Mouse (Mus musculus): ENCODE results near the gene Ubp1.
A peak's percentile ranks its signal among the peaks of the same experiment; 100 is the strongest.
"Not testable (repeated sequence)": the region's sequence is repeated elsewhere in the genome, so short reads cannot be mapped to it uniquely, and the experiment has no call there.

Ubp1 gene

DNA sequence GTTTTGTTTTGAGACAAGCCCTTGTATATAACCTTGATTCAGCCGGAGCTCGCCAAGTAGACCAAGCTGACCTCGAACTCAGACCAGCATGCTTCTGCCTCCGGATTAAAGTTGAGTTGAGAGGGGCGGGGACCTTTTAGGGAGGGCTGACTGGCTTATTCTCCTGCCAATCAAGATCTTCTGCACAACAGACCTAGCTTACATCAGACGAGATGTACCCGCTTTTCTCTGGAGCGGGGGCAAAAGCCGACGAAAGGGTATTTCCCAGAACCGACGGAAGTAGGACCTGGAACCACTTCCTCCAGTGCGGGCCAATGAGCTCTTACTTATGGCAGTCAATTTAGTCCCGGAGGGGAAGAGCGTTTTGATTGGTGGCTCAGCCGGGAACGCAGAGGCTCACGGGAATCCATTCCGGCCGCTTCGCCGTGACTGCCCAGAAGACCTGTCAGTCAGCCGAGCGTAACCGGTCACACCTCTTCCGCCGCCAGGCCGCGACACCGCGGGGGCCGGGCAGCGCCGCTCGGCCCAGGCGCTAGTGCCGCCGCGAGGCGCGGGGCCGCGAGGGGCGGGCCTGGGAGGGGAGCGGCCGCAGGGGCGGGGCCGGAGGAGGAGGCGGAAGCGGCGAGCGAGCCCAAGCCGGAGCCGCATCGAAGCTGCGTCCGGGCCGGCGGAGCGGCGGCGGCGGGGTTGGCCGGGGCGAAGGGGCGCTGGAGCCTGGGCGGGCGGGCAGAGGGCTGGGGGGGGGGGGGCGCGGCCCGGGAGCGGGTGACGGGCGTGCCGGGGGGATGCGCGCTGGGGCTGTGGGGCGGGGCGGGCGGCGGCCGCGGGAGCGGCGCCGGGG lies at the start of gene Ubp1:
TSS of gene Ubp1 (plus strand) at position 401 of the 841 bp plus-strand sequence.
- peak; percentile 91 to 95 for DNase-seq

- DNase-seq, result no peak
These were observed 35.8 kb upstream of the Ubp1 start for GRCm38 (mm10) chr9:113894903-113895302.

GRCm38 (mm10) chr9:113903136-113903535 lies 27.6 kb upstream of the Ubp1 start:
- no peak for DNase-seq

GRCm38 (mm10) chr9:113904315-113904714 lies 26.4 kb upstream of the Ubp1 start:
- DNase-seq, result not testable (repeated sequence)

DNA sequence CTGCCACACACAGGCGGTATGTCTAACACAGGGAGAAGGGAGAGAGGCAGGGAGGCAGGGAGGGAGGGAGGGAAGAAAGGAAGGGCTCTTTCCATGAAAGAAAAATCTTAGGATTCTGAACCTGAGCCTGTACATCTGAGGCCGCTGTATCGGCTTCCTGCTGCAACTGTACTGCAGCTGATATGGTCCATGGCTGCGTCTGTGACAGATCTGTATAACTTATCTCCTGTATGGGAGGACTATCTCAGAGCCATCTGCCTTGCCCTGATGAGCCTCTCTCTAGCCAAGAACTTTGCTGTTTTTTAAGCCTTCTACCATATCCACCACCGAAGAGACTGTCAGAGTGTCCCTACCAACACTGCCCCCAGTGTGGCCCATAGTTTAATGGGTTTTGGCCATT lies 14.9 kb upstream of the Ubp1 start:
- no peak for DNase-seq

- DNase-seq, result no peak
These were observed 8.1 kb upstream of the Ubp1 start for GRCm38 (mm10) chr9:113922677-113923076.

- no peak for DNase-seq
These were observed 5.9 kb upstream of the Ubp1 start for GRCm38 (mm10) chr9:113924883-113925282.

- DNase-seq, result no peak
These were observed 2.1 kb upstream of the Ubp1 start for GRCm38 (mm10) chr9:113928591-113928990.

GRCm38 (mm10) chr9:113929676-113930075 lies 1.1 kb upstream of the Ubp1 start:
- DNase-seq, result no peak

DNA sequence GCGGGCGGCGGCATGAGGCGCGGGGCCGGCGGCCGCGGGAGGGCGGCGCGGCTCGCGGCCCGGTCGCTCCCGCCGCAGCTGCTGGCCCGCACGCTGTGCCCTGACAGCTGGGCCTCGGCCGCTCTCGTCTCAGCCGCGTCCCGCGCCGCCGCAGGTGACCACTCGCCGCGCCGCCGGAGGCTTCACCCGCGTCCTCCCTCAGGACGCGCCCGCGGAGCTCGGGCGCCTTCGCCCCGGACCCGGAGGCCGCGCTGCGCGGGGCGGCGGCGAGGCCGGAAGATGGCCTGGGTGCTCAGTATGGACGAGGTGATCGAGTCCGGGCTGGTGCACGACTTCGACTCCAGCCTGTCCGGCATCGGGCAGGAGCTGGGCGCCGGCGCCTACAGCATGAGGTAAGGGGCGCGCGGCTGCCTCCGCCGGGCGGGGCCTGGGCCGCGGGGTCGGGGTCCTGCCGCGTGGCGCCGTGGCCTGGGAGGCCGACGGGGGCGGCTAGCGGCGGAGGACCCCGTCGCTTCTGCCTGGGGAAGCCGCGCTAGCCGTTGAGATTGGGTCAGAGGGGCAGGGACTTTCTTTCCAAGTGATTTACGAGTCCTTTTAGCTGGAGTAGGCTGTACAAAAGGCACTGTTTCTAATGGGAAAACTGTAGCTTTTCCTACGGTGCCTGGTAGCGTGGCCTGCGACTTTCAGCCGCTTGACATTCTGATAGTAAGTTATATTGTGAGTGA lies 803 bp downstream of the Ubp1 start:
- DNase-seq, result peak; percentile 37 to 56

- peak in 1 of 2 experiments; percentile 4 for DNase-seq
These were observed 1.4 kb downstream of the Ubp1 start for GRCm38 (mm10) chr9:113932100-113932470.

- DNase-seq, result no peak
These were observed 1.8 kb downstream of the Ubp1 start for GRCm38 (mm10) chr9:113932501-113932900.

- no peak for DNase-seq
These were observed 4.9 kb downstream of the Ubp1 start for GRCm38 (mm10) chr9:113935638-113936037.

GRCm38 (mm10) chr9:113939063-113939850 lies 8.5 kb downstream of the Ubp1 start:
- DNase-seq, result no peak

- no peak for DNase-seq
These were observed 10.5 kb downstream of the Ubp1 start for GRCm38 (mm10) chr9:113941103-113941805.

DNA sequence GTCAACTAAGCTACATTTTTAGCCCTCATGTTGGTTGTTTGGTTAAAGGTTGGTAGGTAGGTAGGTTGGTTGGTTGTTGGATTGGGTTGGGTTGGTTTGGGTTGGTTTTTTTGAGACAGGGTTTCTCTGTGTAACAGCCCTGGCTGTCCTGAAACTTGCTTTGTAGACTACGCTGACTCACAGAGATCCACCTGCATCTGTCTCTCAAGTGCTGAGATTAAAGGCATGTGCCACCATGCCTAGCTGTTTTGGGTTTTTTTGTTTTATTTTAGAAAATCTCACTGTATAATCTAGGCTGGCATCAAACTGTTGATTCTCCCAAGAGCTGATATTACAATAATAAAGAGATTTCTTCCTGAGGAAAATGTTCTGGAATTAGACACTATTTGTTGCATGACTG lies 12.6 kb downstream of the Ubp1 start:
- DNase-seq, result no peak

DNA sequence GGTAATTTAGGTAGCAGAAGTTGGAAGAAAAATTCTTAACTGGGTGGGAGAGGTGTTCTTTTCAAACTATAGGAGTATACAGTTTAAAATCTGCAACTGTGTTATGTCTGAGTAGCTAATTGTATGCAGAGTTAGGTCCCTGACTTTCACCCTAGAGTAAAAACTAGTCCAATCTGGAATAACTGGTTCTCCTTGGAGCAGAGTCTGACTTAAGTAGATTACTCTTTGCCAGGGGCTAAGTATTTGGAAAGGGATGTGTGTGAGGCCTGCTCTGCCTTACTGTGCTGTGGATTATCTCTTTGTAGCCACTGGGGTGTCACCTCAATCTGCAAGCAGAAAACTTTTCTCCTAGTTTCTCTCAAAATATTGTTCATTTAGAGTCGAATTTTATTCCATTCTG lies 16.5 kb downstream of the Ubp1 start:
- DNase-seq, result no peak

DNA sequence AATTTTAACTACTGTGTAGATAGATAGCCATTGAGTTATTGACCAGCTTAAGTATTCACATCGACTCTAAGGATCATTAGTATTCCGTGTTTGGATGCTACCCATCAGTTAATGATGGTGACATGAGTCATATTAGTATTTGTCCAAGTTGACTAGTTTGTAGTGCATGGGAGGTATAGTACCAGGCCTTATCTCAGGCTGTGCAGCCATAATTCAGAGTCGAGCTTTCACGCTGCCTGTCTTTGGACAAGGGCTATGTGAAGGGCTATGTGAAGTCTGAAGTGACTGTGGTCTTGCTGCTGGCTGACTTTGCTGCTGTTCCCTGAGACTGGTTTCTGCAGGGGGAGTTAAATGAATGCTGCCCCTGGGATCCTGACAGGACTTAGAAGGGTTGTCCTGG lies 27.0 kb downstream of the Ubp1 start:
- no peak for DNase-seq

- DNase-seq, result no peak
These were observed 33.0 kb downstream of the Ubp1 start for GRCm38 (mm10) chr9:113963718-113964117.

GRCm38 (mm10) chr9:113964415-113964814 lies 33.7 kb downstream of the Ubp1 start:
- no peak for DNase-seq

GRCm38 (mm10) chr9:113966838-113967237 lies 36.1 kb downstream of the Ubp1 start:
- no peak for DNase-seq

GRCm38 (mm10) chr9:113968967-113969366 lies 38.2 kb downstream of the Ubp1 start:
- DNase-seq, result no peak

DNA sequence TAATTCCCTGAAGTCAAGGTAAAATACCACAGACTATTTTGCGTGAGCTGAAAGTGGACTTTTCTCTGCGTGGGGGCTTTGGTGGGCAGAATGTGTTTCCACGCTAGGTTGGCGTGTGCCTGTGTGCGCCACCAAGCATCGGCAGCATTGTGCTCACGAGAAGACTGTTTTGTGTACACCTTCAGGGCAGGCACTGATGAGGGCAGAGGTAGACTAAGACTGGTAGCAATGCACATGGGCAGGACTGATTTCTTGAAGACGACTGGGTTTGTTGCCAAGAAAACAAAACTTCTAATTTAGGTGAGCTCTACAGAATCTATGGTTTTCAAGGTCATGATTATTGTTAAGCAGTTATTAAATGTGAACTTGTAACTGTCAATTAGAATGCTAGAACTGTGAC lies 38.7 kb downstream of the Ubp1 start:
- no peak for DNase-seq

Measured in thymus, postnatal 36 days (tissue).